Mouse (Mus musculus) neural tube, embryonic 12.5 days (tissue): ENCODE data around the gene Gm6880. TPM values are rescaled to one million over a fixed set of nuclear protein-coding genes. Genes with fewer than 3 reads are reported as not detected.
"Not testable (repeated sequence)": the region's sequence is repeated elsewhere in the genome, so short reads cannot be mapped to it uniquely, and the experiment has no call there.

Experiments
- ATAC-seq: fragments of 200-750 bp; cut with Nextera tagmentation; 2 replicates; pipeline ENCODE4 v1.8.0; 2017; ENCODE audit warnings: low read depth, mild to moderate bottlenecking, moderate TSS enrichment, moderate library complexity; ENCODE audit not compliant: low FRiP score
- H3K27ac ChIP-seq: fragments of 300-500 bp; sonication (generic); 2 replicates; pipeline ENCODE4 v1.5.1; 2016
- H3K27me3 ChIP-seq: fragments of 300-500 bp; sonication (generic); replicated peaks from 2 replicates; pipeline ENCODE4 v1.6.1; 2016; ENCODE audit warnings: mild to moderate bottlenecking
- H3K36me3 ChIP-seq: fragments of 300-500 bp; sonication (generic); 2 replicates; pipeline ENCODE4 v1.6.1; 2016; ENCODE audit warnings: mild to moderate bottlenecking
- H3K4me1 ChIP-seq: fragments of 300-500 bp; sonication (generic); 2 replicates; pipeline ENCODE4 v1.6.1; 2016
- H3K4me2 ChIP-seq: fragments of 300-500 bp; sonication (generic); replicated peaks from 2 replicates; pipeline ENCODE4 v1.6.1; 2016; ENCODE audit warnings: mild to moderate bottlenecking
- H3K4me3 ChIP-seq: fragments of 300-500 bp; sonication (generic); 2 replicates; pipeline ENCODE4 v1.5.1; 2016
- H3K9ac ChIP-seq: fragments of 300-500 bp; sonication (generic); 2 replicates; pipeline ENCODE4 v1.6.1; 2016; ENCODE audit warnings: mild to moderate bottlenecking
- H3K9me3 ChIP-seq: fragments of 300-500 bp; sonication (generic); 2 replicates; pipeline ENCODE4 v1.6.1; 2016; ENCODE audit warnings: mild to moderate bottlenecking
- WGBS: fragments of 180-500 bp; shearing (Covaris S2); methylation state at CpG from one replicate; pipeline ENCODE4 v1.1.7; 2016; 5-methylcytosine and 5-hydroxymethylcytosine counted together
- polyA plus RNA-seq: library from polyadenylated mRNA; unstranded; fragments of >200 nt; fragmentation: Nextera tagmentation; extraction: Ambion mirVana; gene quantifications from 2 replicates; pipeline ENCODE4 v1.2.1, GENCODE M21; 2016

The Gm6880 gene
- polyA plus RNA-seq = not detected in 2 replicates

DNA sequence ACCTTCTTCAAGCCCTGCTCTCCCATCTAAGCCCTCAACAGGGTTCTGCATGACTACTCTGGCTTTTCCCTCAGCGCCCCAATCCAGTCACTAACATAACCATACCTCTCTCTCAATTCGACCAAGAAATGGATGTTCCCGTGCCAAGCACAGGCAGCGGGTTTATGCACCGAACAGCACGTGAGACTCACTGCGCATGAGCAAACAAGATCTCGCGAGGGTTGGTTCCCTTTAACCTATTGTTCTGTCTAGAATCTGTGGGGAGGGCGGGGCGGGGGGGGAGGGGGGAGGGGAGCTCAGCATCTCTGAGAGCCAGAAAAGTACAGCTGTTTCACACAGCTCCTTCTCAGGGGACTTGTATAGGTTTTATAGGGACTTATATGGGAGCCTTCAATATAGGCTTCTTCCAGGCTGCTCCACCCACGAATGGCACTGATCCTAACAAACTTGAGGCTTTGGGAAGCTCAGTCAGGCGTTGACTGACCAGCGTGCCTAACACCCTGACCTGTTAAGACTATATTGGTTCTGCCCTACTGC is at the start of gene Gm6880:
Gm6880 (minus strand) TSS at position 51 of the 537 bp plus-strand sequence.
- not testable (repeated sequence) for H3K4me1 ChIP-seq, H3K4me3 ChIP-seq, ATAC-seq, H3K27me3 ChIP-seq, H3K9me3 ChIP-seq, H3K27ac ChIP-seq, H3K9ac ChIP-seq, H3K4me2 ChIP-seq, H3K36me3 ChIP-seq
- WGBS = 78% methylated on average over 12 of the region's 14 CpGs

DNA sequence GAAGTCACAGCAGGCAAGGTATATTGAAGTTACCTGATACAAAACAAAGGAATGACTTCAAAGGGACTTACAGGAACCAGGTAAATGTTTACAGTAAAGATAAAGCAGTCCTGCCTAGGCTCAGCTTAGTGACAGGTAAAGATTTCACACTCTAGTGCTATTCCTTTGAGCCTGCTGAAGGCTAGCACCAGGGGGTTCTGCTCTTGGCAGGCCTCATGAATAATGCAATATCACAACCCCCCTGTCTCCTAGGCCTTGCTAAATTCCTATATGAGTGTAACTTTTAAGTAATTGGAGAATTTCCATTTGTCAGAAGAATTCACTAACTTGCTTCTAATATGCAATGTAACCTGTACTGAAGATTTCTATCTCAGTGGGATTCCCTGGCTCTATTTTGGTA is 36.3 kb upstream of the Gm6880 start:
- not testable (repeated sequence) for H3K4me3 ChIP-seq, H3K27me3 ChIP-seq, H3K4me1 ChIP-seq, H3K4me2 ChIP-seq, H3K9me3 ChIP-seq, H3K9ac ChIP-seq, ATAC-seq, H3K27ac ChIP-seq, H3K36me3 ChIP-seq

DNA sequence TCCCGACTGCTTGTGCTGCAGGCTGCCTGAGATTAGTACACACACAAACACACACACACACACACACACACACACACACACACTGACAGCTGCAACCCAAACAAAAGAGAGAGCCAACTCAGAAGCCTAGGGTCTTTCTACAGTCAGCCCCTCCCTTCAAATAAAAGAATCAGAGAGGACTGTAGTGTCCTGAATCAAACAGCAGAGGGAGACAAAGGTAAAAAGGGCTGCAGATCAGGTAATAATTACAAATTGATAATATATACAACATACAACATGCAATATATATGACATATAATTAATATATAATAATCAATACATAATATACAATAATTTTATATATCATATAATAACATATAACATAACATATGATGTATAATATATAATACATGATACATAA is 15.9 kb upstream of the Gm6880 start:
- Histone ChIP-seq H3K27ac (no peak overlapping the region), H3K36me3 (no peaks in the 10 kb centered on the region), H3K4me1 (no peaks in the 10 kb centered on the region), H3K27me3 (no peaks in the 10 kb centered on the region), H3K9ac (no peak overlapping the region), H3K4me2 (no peak overlapping the region), H3K4me3 (no peak overlapping the region), H3K9me3 (no peaks in the 10 kb centered on the region)
- no peak for ATAC-seq
- WGBS = 67% methylated on average over 1 of the region's 1 CpGs

DNA sequence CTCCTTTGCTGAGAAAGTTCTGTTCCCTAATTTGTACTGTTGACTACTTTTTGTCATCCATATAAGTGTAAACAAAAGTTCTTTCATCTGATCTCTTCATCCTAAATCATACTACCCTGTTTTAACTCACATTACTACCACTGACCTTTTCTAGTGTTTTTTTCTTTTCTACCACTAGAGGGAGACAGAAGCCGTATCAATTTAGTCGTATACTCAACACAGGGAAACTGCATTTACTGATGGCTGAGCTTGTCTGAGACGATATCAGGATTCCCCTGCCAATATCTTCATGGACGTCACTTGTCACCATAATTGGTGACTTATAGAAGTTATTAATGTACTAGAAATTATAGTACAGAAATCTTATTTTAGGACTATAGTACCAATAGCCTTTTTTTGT is 28.4 kb downstream of the Gm6880 start:
- Histone ChIP-seq H3K27me3 (no peaks in the 10 kb centered on the region), H3K4me1 (no peaks in the 10 kb centered on the region), H3K4me2 (no peak overlapping the region), H3K27ac (no peak overlapping the region), H3K9ac (no peak overlapping the region), H3K36me3 (peaks cover 7% of the 10 kb centered on the region; the same call in 1 of the 2 replicates), H3K9me3 (no peaks in the 10 kb centered on the region), H3K4me3 (no peak overlapping the region)
- 14% methylated on average over 4 of the region's 4 CpGs for WGBS
- peak; percentile 80; the same call in 1 of the 2 replicates for ATAC-seq

DNA sequence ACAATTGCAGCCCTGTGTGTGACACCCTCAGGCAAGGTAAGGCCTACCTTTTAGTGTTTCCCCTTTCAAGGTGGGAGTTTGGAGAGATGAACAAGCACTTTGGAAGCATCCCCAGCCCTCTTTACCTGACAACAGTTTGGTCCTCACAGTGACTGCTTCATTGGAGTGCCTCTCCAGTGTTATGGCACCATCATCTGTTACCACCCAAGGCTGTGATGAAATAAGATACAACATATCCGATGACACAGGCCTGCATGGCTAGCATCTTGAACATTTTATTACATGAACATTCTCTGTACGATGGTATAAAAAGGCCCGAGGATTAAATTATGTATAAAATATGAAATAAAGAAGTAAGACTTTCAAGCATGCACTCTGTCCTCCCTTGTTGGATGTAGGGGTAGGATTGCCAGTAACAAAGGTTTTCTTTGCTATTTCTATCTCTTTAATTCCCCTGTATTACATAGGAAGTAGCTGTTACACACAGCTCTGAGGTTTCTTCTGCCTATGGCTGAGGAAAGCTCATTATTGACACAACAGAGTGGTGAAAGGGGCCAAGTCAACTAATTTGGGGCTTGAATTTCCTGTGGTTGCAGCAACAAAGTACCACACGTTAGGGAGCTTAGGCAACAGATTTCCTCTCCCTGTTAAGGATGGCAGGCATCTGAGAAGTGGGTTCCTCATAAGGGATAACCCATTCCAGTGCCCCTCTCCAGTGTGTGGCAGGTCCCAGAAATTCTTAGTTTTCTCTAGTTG is 29.9 kb downstream of the Gm6880 start:
- ATAC-seq = no peak
- H3K4me1 ChIP-seq = no peaks in the 10 kb centered on the region

More for the DNA sequence above, 29.9 kb downstream of the Gm6880 start:
- H3K9ac ChIP-seq = no peak overlapping the region
- 79% methylated on average over 4 of the region's 4 CpGs for WGBS
- H3K27me3 ChIP-seq = no peaks in the 10 kb centered on the region
- no peak overlapping the region for H3K4me3 ChIP-seq
- H3K27ac ChIP-seq = no peak overlapping the region
- no peak overlapping the region for H3K4me2 ChIP-seq
- peaks cover 7% of the 10 kb centered on the region; the same call in 1 of the 2 replicates for H3K36me3 ChIP-seq
- H3K9me3 ChIP-seq = no peaks in the 10 kb centered on the region

Other genes starting within 250 kb of the Gm6880 start
- gene Flna, start 231.6 kb downstream of the Gm6880 start, polyA plus RNA-seq = 158 and 170 TPM in 2 replicates
- 16.5 and 18.2 TPM in 2 replicates for gene Emd, start 226.7 kb downstream of the Gm6880 start, polyA plus RNA-seq
- gene Rpl10, start 210.6 kb downstream of the Gm6880 start, polyA plus RNA-seq = 527 and 575 TPM in 2 replicates
- 86.7 and 93.3 TPM in 2 replicates for gene Taz, start 199.5 kb downstream of the Gm6880 start, polyA plus RNA-seq
- 3.9 and 5.7 TPM in 2 replicates for gene Dnase1l1, start 199.1 kb downstream of the Gm6880 start, polyA plus RNA-seq
- 151 and 161 TPM in 2 replicates for gene Atp6ap1, start 184.3 kb downstream of the Gm6880 start, polyA plus RNA-seq
- gene Gdi1, start 176.4 kb downstream of the Gm6880 start, polyA plus RNA-seq = 706 and 748 TPM in 2 replicates
- gene Fam50a, start 168.4 kb downstream of the Gm6880 start, polyA plus RNA-seq = 54.5 and 64.5 TPM in 2 replicates
- 47.0 and 54.6 TPM in 2 replicates for gene Plxna3, start 152.3 kb downstream of the Gm6880 start, polyA plus RNA-seq
- 83.2 and 89.6 TPM in 2 replicates for gene Lage3, start 127.8 kb downstream of the Gm6880 start, polyA plus RNA-seq
- 61.1 and 63.7 TPM in 2 replicates for gene Ubl4a, start 108.2 kb downstream of the Gm6880 start, polyA plus RNA-seq
- 8.3 and 8.4 TPM in 2 replicates for gene Slc10a3, start 108.0 kb downstream of the Gm6880 start, polyA plus RNA-seq
- 27.3 and 31.5 TPM in 2 replicates for gene Fam3a, start 88.1 kb downstream of the Gm6880 start, polyA plus RNA-seq
- 19.9 and 21.2 TPM in 2 replicates for gene Ikbkg, start 88.1 kb downstream of the Gm6880 start, polyA plus RNA-seq
- gene G6pdx, start 52.2 kb downstream of the Gm6880 start, polyA plus RNA-seq = 47.6 and 57.4 TPM in 2 replicates
- not detected in 2 replicates for gene Olfr1326-ps1, start 93.5 kb upstream of the Gm6880 start, polyA plus RNA-seq
- not detected in 2 replicates for gene Olfr1325, start 111.3 kb upstream of the Gm6880 start, polyA plus RNA-seq
- 0.19 TPM in 1 of 2 replicates, not detected in the other for gene Gm5640, start 164.2 kb upstream of the Gm6880 start, polyA plus RNA-seq